Mouse (Mus musculus) liver, adult 2 months (tissue): ENCODE data around the gene Cdhr2.

Experiments used
- CTCF ChIP-seq: fragments of 200-500 bp; IDR thresholded peaks from 2 replicates; pipeline ENCODE4 v1.5.1; 2011; ENCODE audit warnings: low read depth, low read length, control low read depth
- POLR2A ChIP-seq: fragments of 200-500 bp; IDR thresholded peaks from 2 replicates; pipeline ENCODE4 v1.6.1; 2011; ENCODE audit warnings: low read length, control low read depth; ENCODE audit not compliant: insufficient read depth; ENCODE audit errors: extremely low read depth

DNA sequence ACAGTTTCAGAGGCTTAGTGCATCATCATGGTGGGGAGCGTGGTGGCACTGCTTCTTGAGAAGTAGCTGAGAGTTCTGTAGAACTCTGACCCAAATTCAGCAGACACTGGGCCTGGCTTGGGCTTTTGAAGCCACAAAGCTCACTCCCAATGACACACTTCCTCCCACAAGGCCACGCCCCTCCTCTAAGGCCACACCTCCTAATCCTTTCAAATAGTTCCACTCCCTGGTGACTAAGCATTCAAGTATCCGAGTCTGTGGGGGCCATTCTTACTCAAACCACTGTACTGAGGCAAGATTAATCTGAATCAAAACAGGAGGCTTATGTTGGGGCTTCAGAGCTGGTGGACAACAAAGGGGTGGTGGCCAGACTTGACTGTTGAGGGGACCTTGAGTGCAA, 9.6 kb downstream of the Cdhr2 start:
- TF ChIP-seq CTCF (no peak), POLR2A (no peak)
